Mouse (Mus musculus) heart, embryonic 14.5 days (tissue): ENCODE results near the gene Il6st. TPM values are rescaled to one million over a fixed set of nuclear protein-coding genes. Genes with fewer than 3 reads are reported as not detected.

Experiments
- ATAC-seq: fragments of 200-750 bp; cut with Nextera tagmentation; 2 replicates; pipeline ENCODE4 v1.8.0; 2017; ENCODE audit warnings: low read depth, moderate TSS enrichment; ENCODE audit not compliant: insufficient number of reproducible peaks, insufficient read depth, low FRiP score
- H3K27ac ChIP-seq, 2 experiments: fragments of 200-500 bp in 1 of 2; fragments of 300-500 bp in 1 of 2; sonication (generic) in 1 of 2; replicated peaks in 1 of 2; 2 replicates each; pipeline ENCODE4 v1.5.1; 2012 to 2014; ENCODE audit warnings: low read depth in 2 of 2, low read length in 2 of 2, control low read depth in 1 of 2, mild to moderate bottlenecking in 1 of 2, mixed read lengths in 1 of 2; ENCODE audit not compliant: control insufficient read depth in 1 of 2, insufficient read depth in 1 of 2
- H3K27me3 ChIP-seq: fragments of 300-500 bp; sonication (generic); 2 replicates; pipeline ENCODE4 v1.6.1; 2014; ENCODE audit warnings: mild to moderate bottlenecking, low read length, control low read depth; ENCODE audit not compliant: control insufficient read depth, insufficient read depth
- H3K36me3 ChIP-seq: fragments of 300-500 bp; sonication (generic); 2 replicates; pipeline ENCODE4 v1.6.1; 2014; ENCODE audit warnings: mild to moderate bottlenecking, control low read depth, low read length, mixed read lengths; ENCODE audit not compliant: control insufficient read depth, insufficient read depth
- H3K4me1 ChIP-seq, 2 experiments: fragments of 200-500 bp in 1 of 2; fragments of 300-500 bp in 1 of 2; sonication (generic) in 1 of 2; 2 replicates each; pipeline ENCODE4 v1.6.1; 2012 to 2014; ENCODE audit warnings: low read length in 2 of 2, control low read depth in 1 of 2, mixed read lengths in 1 of 2; ENCODE audit not compliant: control insufficient read depth in 2 of 2, insufficient read depth in 2 of 2
- H3K4me2 ChIP-seq: fragments of 300-500 bp; sonication (generic); 2 replicates; pipeline ENCODE4 v1.6.1; 2014; ENCODE audit warnings: mild to moderate bottlenecking, low read length
- H3K4me3 ChIP-seq, 2 experiments: fragments of 200-500 bp in 1 of 2; fragments of 300-500 bp in 1 of 2; sonication (generic) in 1 of 2; 2 replicates each; pipeline ENCODE4 v1.5.1; 2012 to 2014; ENCODE audit warnings: low read length in 2 of 2, mild to moderate bottlenecking in 2 of 2, control low read depth in 1 of 2, low read depth in 1 of 2, moderate library complexity in 1 of 2; ENCODE audit not compliant: control insufficient read depth in 1 of 2, insufficient read depth in 1 of 2
- H3K9ac ChIP-seq: fragments of 300-500 bp; sonication (generic); 2 replicates; pipeline ENCODE4 v1.6.1; 2014; ENCODE audit warnings: mild to moderate bottlenecking, low read length
- H3K9me3 ChIP-seq: fragments of 300-500 bp; sonication (generic); 2 replicates; pipeline ENCODE4 v1.6.1; 2016; ENCODE audit warnings: low read length, control low read depth; ENCODE audit not compliant: control insufficient read depth
- WGBS: fragments of 180-500 bp; shearing (Covaris S2); extraction: QIAGEN DNeasy Blood & Tissue Kit; methylation state at CpG from one replicate; pipeline ENCODE4 v1.1.7; 2014; 5-methylcytosine and 5-hydroxymethylcytosine counted together
- polyA plus RNA-seq: library from polyadenylated mRNA; unstranded; fragments of >200 nt; fragmentation: Nextera tagmentation; extraction: Ambion mirVana; gene quantifications from 2 replicates; pipeline ENCODE4 v1.2.1, GENCODE M21; 2014

Il6st gene
- polyA plus RNA-seq, 1 experiment from 2014 or later = 60.6 TPM

DNA sequence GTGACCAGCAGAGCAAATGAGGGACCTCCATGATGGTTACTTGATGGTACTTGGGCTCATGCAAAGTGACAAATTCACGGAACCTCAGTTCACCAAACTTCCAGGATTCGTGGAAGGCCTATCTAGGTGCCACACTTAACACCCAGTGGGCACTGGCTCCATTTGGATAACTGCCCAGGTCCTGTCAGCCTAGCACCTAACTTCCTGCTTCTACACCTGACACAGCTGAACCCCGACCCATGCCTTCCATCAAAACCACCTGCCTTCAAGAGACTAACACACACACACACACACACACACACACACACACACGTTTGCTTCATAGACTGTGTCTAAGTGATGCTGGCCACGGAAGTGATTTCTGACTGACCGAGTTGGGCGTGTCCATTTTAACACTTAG lies 47.9 kb downstream of the Il6st start:
- Histone ChIP-seq H3K4me3 (no peak overlapping the region), H3K27ac (no peak overlapping the region), H3K36me3 (peaks cover 13% of the 10 kb centered on the region), H3K9me3 (no peaks in the 10 kb centered on the region), H3K9ac (no peak overlapping the region), H3K4me1 (peaks cover 4 to 10% of the 10 kb centered on the region in 2 experiments; a peak in 3 of 4 replicates), H3K4me2 (no peak overlapping the region), H3K27me3 (no peaks in the 10 kb centered on the region)
- no peak for ATAC-seq
- 80% methylated on average over 7 of the region's 7 CpGs for WGBS

DNA sequence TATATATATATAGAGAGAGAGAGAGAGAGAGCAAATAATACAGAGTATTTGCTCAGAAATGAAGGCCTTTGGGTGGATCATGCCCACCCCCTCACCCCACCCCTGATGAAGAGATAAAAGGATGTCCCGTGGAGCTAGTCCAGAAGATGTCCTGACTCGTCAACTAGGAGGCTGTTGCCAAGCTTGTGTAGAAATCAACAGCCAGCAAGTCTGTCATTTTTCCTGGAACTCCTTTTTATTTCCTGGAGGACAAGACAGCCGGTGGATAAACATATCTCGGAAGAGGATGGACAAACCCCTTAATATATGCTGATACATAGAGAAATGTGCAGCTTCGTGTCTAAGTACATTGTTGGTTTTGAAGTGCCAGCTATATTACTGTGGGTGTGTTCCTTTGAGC lies 49.0 kb downstream of the Il6st start:
- no peaks in the 10 kb centered on the region for H3K27me3 ChIP-seq
- peaks cover 4 to 10% of the 10 kb centered on the region in 2 experiments; a peak in 3 of 4 replicates for H3K4me1 ChIP-seq
- 82% methylated on average over 5 of the region's 5 CpGs for WGBS
- ATAC-seq = no peak
- H3K4me2 ChIP-seq = no peak overlapping the region
- H3K4me3 ChIP-seq = no peak overlapping the region
- H3K36me3 ChIP-seq = peaks cover 3% of the 10 kb centered on the region
- H3K9ac ChIP-seq = no peak overlapping the region
- peaks cover under 1% of the 10 kb centered on the region; the same call in 1 of the 2 replicates for H3K9me3 ChIP-seq
- no peak overlapping the region for H3K27ac ChIP-seq

DNA sequence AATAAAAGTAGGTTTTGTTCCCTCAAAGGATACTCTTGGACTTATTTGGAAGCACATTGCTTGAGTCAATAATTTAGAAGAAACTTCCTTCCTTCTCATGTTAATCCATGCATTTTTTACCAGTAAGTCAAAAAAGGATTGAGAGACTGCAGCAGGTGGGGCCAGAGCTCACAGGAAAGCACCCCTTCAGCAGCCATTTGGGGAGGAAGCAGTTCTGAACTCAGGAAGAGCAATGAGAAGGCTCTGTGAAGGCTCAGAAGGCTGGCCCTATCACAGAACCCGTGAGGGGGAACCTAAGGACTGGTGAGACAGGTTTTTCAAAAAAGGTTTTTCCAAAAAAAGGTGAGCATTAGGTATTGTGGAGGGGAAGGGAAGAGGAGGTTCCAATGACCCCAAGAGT lies 50.7 kb downstream of the Il6st start:
- no peak overlapping the region for H3K27ac ChIP-seq
- WGBS = 72% methylated on average over 1 of the region's 1 CpGs
- peaks cover 4 to 10% of the 10 kb centered on the region in 2 experiments; a peak in 3 of 4 replicates for H3K4me1 ChIP-seq
- no peaks in the 10 kb centered on the region for H3K27me3 ChIP-seq
- no peak overlapping the region for H3K9ac ChIP-seq
- H3K4me3 ChIP-seq = no peak overlapping the region
- H3K4me2 ChIP-seq = no peak overlapping the region
- H3K9me3 ChIP-seq = peaks cover 6% of the 10 kb centered on the region
- no peak for ATAC-seq
- no peaks in the 10 kb centered on the region for H3K36me3 ChIP-seq

DNA sequence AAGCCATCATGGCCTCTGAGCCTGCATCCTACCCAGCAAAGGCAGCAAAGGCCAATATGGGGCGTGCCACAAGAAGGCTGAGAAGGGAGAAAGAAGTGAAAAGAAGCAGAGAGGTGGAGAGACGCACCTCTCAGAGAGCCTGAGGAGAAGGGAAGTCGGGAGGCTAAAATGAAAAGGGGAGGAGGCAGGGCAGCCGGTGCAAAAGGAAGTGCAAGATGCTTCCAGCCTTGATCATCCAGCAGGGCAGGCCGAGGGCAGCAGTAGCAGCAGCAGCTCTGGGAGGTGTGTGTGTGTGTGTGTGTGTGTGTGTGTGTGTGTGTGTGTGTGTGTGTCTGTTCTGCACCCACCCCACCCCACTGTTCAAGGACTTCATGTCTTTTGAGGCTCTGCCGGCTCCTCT lies 58.4 kb downstream of the Il6st start:
- H3K36me3 ChIP-seq = no peaks in the 10 kb centered on the region
- H3K4me1 ChIP-seq = no peaks in the 10 kb centered on the region
- H3K27ac ChIP-seq = no peak overlapping the region
- no peak for ATAC-seq
- no peaks in the 10 kb centered on the region for H3K27me3 ChIP-seq
- H3K9ac ChIP-seq = no peak overlapping the region
- H3K4me3 ChIP-seq = no peak overlapping the region
- H3K4me2 ChIP-seq = no peak overlapping the region
- 58% methylated on average over 6 of the region's 6 CpGs for WGBS
- H3K9me3 ChIP-seq = peaks cover 6% of the 10 kb centered on the region

DNA sequence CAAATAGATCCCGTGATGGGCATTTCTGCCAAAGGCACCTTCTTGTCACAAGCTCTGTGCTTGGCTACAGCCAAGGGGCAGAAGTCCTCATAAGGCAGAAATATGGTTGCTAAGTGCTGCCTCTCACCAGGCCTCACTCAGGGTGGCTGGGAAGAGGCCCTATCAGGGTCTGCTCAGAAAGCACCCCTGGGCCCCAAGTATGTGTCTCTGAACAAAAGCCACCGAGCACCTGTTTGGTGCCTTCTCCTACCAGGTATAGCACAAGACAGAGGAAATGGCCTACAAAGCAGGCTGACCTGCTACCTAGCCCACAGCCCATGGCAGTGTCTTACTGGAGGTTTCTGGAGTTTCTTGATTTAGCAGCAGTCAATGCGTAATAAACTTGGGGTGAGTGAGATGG lies 59.0 kb downstream of the Il6st start:
- 83% methylated on average over 3 of the region's 3 CpGs for WGBS
- H3K27ac ChIP-seq = no peak overlapping the region
- no peak for ATAC-seq
- peaks cover 5% of the 10 kb centered on the region for H3K9me3 ChIP-seq
- H3K4me3 ChIP-seq = no peak overlapping the region
- H3K4me2 ChIP-seq = no peak overlapping the region
- H3K36me3 ChIP-seq = no peaks in the 10 kb centered on the region
- no peaks in the 10 kb centered on the region for H3K27me3 ChIP-seq
- H3K9ac ChIP-seq = no peak overlapping the region
- H3K4me1 ChIP-seq = no peaks in the 10 kb centered on the region

DNA sequence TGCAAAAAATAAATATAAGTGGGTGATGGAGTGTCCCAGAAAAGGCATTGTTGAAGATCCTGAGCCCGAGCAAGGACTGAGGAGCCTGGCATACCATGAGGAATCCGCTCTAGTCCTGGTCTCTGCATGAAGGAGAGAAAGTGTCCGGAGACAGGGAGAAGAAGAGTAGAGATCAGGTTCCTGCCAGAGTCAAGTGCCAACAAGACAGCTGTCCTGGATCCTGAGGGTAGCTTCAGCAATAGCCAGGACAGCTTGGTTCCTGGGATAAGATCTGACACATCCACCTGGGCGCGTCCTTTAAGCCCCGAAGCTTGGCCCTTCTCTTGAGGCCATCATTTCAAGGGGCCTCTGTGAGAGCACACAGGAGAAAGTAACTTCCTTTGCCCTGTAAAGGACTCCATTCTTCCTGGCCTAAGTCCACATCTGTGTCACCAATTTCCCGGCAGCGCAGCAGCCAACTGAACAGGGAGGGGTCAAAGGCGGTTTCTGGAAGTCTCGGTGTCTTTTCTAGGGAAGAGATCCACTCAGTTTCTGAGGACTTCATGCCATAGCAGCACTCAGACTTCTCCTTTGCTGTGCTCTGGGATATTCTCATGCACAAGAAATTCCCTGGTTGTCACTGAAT lies 59.6 kb downstream of the Il6st start:
- Histone ChIP-seq H3K4me2 (no peak overlapping the region), H3K27ac (no peak overlapping the region), H3K9ac (no peak overlapping the region), H3K27me3 (no peaks in the 10 kb centered on the region), H3K4me1 (no peaks in the 10 kb centered on the region), H3K9me3 (no peaks in the 10 kb centered on the region; the same call in 1 of the 2 replicates), H3K4me3 (no peak overlapping the region), H3K36me3 (no peaks in the 10 kb centered on the region)
- ATAC-seq = no peak
- 81% methylated on average over 10 of the region's 10 CpGs for WGBS

DNA sequence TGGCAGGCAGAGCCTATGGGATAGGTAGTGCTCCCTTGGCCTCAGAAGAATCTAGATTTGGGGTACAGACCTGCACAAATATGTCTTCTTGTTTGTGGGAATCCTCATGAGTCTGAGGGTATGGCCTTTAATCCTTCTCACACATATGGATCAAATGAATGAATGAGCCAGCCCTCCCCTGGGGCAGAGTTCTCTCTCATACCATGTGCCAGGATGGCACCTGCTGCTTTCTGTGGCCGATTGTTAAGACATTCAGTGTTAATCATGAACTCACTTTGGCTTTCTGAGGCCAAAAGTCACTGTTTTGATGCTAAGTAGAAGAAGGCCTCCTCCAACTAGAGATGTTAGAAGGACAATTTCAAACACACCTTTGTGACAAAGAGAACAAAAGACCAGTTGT lies 63.3 kb downstream of the Il6st start:
- no peak for ATAC-seq
- no peak overlapping the region for H3K4me3 ChIP-seq
- H3K36me3 ChIP-seq = no peaks in the 10 kb centered on the region
- no peaks in the 10 kb centered on the region; the same call in 1 of the 2 replicates for H3K9me3 ChIP-seq
- no peaks in the 10 kb centered on the region for H3K27me3 ChIP-seq
- H3K27ac ChIP-seq = no peak overlapping the region
- H3K4me2 ChIP-seq = no peak overlapping the region
- no peak overlapping the region for H3K9ac ChIP-seq
- 0 out of 4 replicates have a peak, but pooled peaks cover 0 to 4% of the 10 kb centered on the region in 2 experiments for H3K4me1 ChIP-seq
- 79% methylated on average over 1 of the region's 1 CpGs for WGBS

DNA sequence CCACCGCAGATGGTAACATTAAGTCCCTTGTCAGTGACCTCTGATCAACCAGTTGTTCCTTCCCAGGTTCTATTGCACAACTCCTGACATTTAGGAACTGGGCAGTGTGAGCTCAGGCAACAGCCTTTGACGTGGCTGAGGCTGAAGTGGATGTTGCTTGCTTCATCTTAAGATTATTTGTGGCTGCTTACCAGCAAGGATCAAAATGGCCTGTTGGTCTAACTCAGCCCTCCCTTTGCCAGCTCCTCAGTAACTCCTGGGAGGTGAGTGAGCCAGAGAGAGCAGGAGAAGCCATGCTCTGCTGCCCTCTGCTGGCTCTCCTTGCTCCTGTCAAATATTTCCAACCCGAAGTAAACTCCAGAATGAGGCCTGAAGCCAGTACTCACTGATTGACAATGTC lies 66.0 kb downstream of the Il6st start:
- H3K9ac ChIP-seq = no peak overlapping the region
- H3K36me3 ChIP-seq = no peaks in the 10 kb centered on the region
- ATAC-seq = no peak; the same call in 1 of the 2 replicates
- H3K9me3 ChIP-seq = no peaks in the 10 kb centered on the region; the same call in 1 of the 2 replicates
- H3K4me1 ChIP-seq = peaks cover 6 to 7% of the 10 kb centered on the region in 2 experiments; a peak in 3 of 4 replicates
- no peak overlapping the region for H3K27ac ChIP-seq
- no peaks in the 10 kb centered on the region for H3K27me3 ChIP-seq
- no peak overlapping the region for H3K4me3 ChIP-seq
- H3K4me2 ChIP-seq = no peak overlapping the region
- WGBS = 33% methylated on average over 3 of the region's 3 CpGs
